Mouse (Mus musculus) megakaryocyte, embryonic 14.5 days (primary cell): ENCODE measurements around the gene Acrbp. TPM values are rescaled to one million over a fixed set of nuclear protein-coding genes. Genes with fewer than 3 reads are reported as not detected.

Experiments
- H3K27me3 ChIP-seq: replicated peaks from 2 replicates; pipeline ENCODE3; 2012; ENCODE audit warnings: inconsistent platforms
- H3K36me3 ChIP-seq: replicated peaks from 2 replicates; pipeline ENCODE3; 2012; ENCODE audit warnings: low read length, inconsistent platforms, mixed read lengths
- H3K4me1 ChIP-seq: 2 replicates; pipeline ENCODE4 v1.6.1; 2012; ENCODE audit warnings: inconsistent platforms
- H3K4me3 ChIP-seq: replicated peaks from 2 replicates; pipeline ENCODE3; 2012; ENCODE audit warnings: moderate library complexity, mild to moderate bottlenecking, inconsistent platforms
- H3K9me3 ChIP-seq: 2 replicates; pipeline ENCODE4 v1.6.1; 2012; ENCODE audit warnings: inconsistent platforms
- FLI1 ChIP-seq: IDR thresholded peaks from 2 replicates; pipeline ENCODE4 v1.6.1; 2012; ENCODE audit warnings: low read length, inconsistent platforms, mixed read lengths
- GATA1 ChIP-seq: IDR thresholded peaks from 3 replicates; pipeline ENCODE4 v1.6.1; 2012; ENCODE audit warnings: mixed read lengths, low read length, inconsistent platforms, borderline replicate concordance
- polyA plus RNA-seq: library from polyadenylated mRNA; stranded (reverse); fragments of >175 nt; gene quantifications from 2 replicates; pipeline ENCODE4 v1.2.3, GENCODE M21; 2012; ENCODE audit warnings: low replicate concordance; ENCODE audit not compliant: insufficient read depth

Gene Acrbp
- polyA plus RNA-seq, 1 experiment, result 8.7 TPM

- H3K4me3 ChIP-seq, result peak overlapping the region; percentile 85
- TF ChIP-seq GATA1, result no peak
- no peaks in the 10 kb centered on the region for H3K36me3 ChIP-seq
- no peaks in the 10 kb centered on the region for H3K27me3 ChIP-seq
- no peaks in the 10 kb centered on the region for H3K9me3 ChIP-seq
- peaks cover 63% of the 10 kb centered on the region for H3K4me1 ChIP-seq
Observed at GRCm38 (mm10) chr6:125088561-125089321, 39.3 kb downstream of the Acrbp start.

DNA sequence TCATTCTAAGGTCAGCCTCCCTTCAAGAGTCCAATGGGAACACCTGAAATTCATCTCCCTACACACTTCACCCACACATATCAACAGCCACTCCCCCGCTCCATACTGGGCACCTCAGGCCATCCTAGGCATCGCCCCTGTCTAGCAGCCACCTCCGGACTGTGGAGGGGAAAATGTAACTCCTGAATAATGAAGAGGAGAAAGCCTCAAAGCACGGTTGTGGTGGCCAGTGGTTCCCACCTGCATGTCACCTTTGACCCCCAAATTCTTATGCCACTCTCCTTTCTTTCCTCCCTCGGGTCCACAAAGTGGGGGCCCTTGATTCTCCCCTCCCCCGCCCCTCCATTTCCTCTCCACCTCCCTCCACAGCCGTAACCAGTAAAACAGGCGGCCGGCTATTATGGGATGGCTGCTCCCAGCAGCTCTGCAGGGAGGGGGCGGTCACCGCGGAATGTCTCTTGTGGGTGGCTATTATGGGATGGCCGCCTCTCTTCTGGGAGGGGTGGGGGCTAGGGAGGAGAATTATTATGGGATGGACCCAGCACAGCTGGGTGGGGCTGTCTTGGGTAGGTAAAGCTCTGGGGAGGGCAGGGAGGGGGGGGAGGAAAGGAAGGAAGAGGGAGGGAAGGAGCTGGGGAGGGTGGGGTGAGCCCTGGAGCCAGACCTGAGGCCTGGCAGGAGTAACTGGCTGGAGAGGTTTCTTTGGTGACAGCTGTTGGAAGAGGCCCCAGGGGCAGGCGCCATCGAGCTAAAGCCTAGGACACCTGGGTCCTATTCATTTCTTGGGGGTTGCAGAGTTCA, 40.2 kb downstream of the Acrbp start:
- TF ChIP-seq FLI1 (no peak), GATA1 (no peak)
- H3K9me3 ChIP-seq, result no peaks in the 10 kb centered on the region
- peak overlapping the region; percentile 85 for H3K4me3 ChIP-seq
- H3K27me3 ChIP-seq, result no peaks in the 10 kb centered on the region
- H3K4me1 ChIP-seq, result peaks cover 60% of the 10 kb centered on the region
- no peaks in the 10 kb centered on the region for H3K36me3 ChIP-seq

- no peaks in the 10 kb centered on the region for H3K9me3 ChIP-seq
- no peaks in the 10 kb centered on the region for H3K27me3 ChIP-seq
- no peaks in the 10 kb centered on the region for H3K36me3 ChIP-seq
- TF ChIP-seq GATA1 (no peak), FLI1 (no peak)
- peaks cover 67% of the 10 kb centered on the region for H3K4me1 ChIP-seq
- H3K4me3 ChIP-seq, result peak overlapping the region; percentile 85
Observed at GRCm38 (mm10) chr6:125090341-125091085, 41.0 kb downstream of the Acrbp start.

GRCm38 (mm10) chr6:125092372-125092771, 42.9 kb downstream of the Acrbp start:
- Histone ChIP-seq H3K4me3 (no peak overlapping the region), H3K9me3 (no peaks in the 10 kb centered on the region), H3K27me3 (no peaks in the 10 kb centered on the region), H3K36me3 (no peaks in the 10 kb centered on the region), H3K4me1 (peaks cover 73% of the 10 kb centered on the region)
- no peak for TF ChIP-seq FLI1
- TF ChIP-seq GATA1, result no peak

GRCm38 (mm10) chr6:125094843-125095242, 45.4 kb downstream of the Acrbp start:
- H3K27me3 ChIP-seq, result no peaks in the 10 kb centered on the region
- H3K9me3 ChIP-seq, result no peaks in the 10 kb centered on the region
- peaks cover 22% of the 10 kb centered on the region for H3K36me3 ChIP-seq
- TF ChIP-seq GATA1 (no peak), FLI1 (no peak)
- peak overlapping the region; percentile 14 for H3K4me3 ChIP-seq
- H3K4me1 ChIP-seq, result peaks cover 74% of the 10 kb centered on the region

DNA sequence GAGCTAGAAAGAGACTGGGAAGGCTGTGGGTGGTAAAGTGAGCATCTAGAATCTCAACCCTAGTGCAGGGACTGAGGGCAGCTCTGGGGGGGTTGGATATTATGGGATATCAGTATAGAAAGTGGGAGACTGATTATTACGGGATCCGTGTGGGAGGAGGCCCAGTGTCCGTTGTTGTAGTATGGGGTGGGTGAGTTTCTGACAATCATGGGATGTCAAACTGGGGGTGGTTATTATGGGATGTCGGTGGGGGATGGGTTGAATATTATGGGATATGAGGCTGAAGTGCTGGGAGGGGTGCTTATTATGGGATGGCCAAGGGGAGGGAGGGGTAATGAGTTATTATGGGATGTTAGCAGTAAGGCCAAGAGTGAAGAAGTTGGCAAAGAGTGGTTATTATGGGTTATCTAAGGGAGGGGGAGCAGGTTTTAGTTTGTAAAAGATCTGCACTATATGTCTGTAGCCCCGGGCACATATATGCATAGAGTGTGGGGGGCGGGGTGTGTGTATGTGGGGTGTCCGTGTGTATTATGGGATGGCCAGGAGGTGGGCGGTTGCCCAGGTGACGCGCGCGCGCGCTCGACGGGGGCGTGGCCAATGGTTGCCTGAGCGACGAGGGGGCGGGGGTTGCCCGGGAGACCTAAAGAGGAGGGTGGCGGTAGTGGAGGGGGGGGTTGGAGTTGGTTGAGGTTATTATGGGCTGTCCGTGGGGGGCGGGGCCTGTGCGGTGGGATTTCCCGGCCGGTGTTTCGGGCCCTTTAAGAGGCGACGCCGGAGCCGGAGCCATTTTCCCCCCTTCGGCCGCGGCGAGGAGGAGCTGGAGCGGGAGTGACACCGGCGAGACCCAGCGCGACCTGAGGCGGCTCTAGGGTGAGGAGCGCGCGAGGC, 46.1 kb downstream of the Acrbp start, which contains the start of gene Chd4:
Gene Chd4, plus strand, starts transcription at position 591 of the 888 bp plus-strand sequence.
- TF ChIP-seq GATA1 (no peak), FLI1 (no peak)
- peaks cover 30% of the 10 kb centered on the region for H3K36me3 ChIP-seq
- H3K9me3 ChIP-seq, result no peaks in the 10 kb centered on the region
- peak within 1 kb of the TSS; percentile 96 for H3K4me3 ChIP-seq
- no peaks in the 10 kb centered on the region for H3K27me3 ChIP-seq
- peaks cover 74% of the 10 kb centered on the region for H3K4me1 ChIP-seq

DNA sequence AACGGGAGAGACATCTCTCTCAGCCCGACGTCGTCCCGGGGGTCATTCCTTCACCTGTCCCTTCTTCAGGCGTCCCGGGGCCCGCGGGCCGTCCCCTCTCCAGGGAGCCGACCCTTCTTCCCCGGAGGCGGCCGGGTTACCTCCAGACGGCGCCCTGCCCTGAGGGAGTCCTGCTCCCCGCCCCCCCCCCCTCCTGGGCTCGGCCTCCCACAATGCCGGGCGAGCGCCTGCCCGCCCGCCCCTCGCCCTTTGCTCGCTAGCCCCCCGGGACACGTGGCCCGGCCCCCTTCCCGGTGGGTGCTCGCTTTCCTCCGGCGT, 46.7 kb downstream of the Acrbp start:
- Histone ChIP-seq H3K4me3 (peak overlapping the region; percentile 96), H3K36me3 (peaks cover 36% of the 10 kb centered on the region), H3K4me1 (peaks cover 73% of the 10 kb centered on the region), H3K27me3 (no peaks in the 10 kb centered on the region), H3K9me3 (no peaks in the 10 kb centered on the region)
- TF ChIP-seq GATA1 (no peak), FLI1 (no peak)

DNA sequence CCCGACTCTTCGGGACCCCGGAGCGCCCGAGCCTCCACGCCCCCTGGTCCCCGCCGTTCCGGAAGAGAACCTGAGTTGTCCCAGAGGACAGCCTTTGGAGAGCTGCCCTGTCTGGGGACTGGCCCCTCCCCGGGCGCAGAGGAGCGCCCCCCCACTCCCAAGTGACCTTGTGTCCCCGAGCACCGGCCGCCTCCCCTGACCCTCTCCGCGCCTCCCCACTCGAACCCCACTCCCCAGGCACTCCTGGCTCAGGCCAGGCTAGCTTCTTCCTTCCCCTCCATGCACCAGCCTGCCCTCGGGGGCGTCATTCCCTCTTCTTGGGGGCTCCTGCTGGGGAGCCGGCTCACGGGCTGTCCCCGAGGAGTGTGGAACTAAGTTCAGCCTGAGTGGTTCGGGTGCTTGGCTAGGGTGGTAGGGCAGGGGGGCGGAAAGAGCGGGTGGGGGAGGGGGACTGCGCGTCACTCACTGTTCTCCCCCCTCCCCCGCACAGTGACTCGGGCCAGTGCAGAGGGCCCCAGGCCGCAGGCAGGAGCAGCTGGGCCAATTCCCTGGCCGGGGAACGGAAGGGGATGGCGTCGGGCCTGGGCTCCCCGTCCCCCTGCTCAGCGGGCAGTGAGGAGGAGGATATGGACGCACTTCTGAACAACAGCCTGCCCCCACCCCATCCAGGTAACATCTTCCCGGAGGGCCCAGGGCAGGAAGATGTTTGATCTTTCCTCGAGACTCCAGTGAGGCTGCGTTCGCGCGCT, 47.3 kb downstream of the Acrbp start:
- Histone ChIP-seq H3K4me3 (peak overlapping the region; percentile 96), H3K4me1 (peaks cover 77% of the 10 kb centered on the region)
- TF ChIP-seq FLI1 (no peak), GATA1 (no peak)

GRCm38 (mm10) chr6:125097346-125097689, 47.8 kb downstream of the Acrbp start:
- H3K4me1 ChIP-seq, result peaks cover 76% of the 10 kb centered on the region
- TF ChIP-seq FLI1 (no peak), GATA1 (no peak)
- H3K36me3 ChIP-seq, result peaks cover 47% of the 10 kb centered on the region

More for the DNA sequence above, 47.3 kb downstream of the Acrbp start:
- Histone ChIP-seq H3K9me3 (no peaks in the 10 kb centered on the region), H3K27me3 (no peaks in the 10 kb centered on the region), H3K36me3 (peaks cover 42% of the 10 kb centered on the region)

More at GRCm38 (mm10) chr6:125097346-125097689, 47.8 kb downstream of the Acrbp start:
- H3K4me3 ChIP-seq, result peak overlapping the region; percentile 96
- H3K27me3 ChIP-seq, result no peaks in the 10 kb centered on the region
- no peaks in the 10 kb centered on the region for H3K9me3 ChIP-seq
